15 mouse cellular contexts compared by ENCODE assay signal in genomic region chr14:67550462-67551185, GRCm38 (mm10).
A peak's percentile ranks its signal among the peaks of the same experiment; 100 is the strongest.
DNase-seq lines count a peak whose midpoint lies in the region; ATAC-seq lines count a peak whose summit lies in the region.
"Had no signal": no experiment of that assay in that cellular context is flagged by ENCODE, and none has a peak within 500 bp of the region (broad histone marks: within the 10 kb centered on the region; RNA-seq: fewer than 3 reads in every experiment).

No protein-coding gene starts in this region.

- H3K9me3 ChIP-seq in forebrain, embryonic 12.5 days: no peaks in the 10 kb centered on the region
- peaks cover 11% of the 10 kb centered on the region for H3K9me3 ChIP-seq in forebrain, embryonic 10.5 days
- 0 out of 2 replicates have a peak, but pooled peaks cover 2% of the 10 kb centered on the region for H3K9me3 ChIP-seq in forebrain, embryonic 16.5 days (ENCODE audit: control insufficient read depth, low read length)
- peaks cover 12% of the 10 kb centered on the region; the same call in 1 of the 2 replicates for H3K9me3 ChIP-seq in midbrain, embryonic 10.5 days (replicated peaks)
- no peaks in the 10 kb centered on the region for H3K9me3 ChIP-seq in neural tube, embryonic 15.5 days (replicated peaks)
- H3K9me3 ChIP-seq: embryonic facial prominence, embryonic 15.5 days; limb, embryonic 15.5 days had no signal

- intact Hi-C loops in left cerebral cortex, postnatal 36 days (cut with DNase I): no loop called here

- no peak for DNase-seq in forebrain, embryonic 10.5 days (ENCODE audit: extremely low spot score, low spot score)
- DNase-seq in midbrain, embryonic 10.5 days (ENCODE audit: low spot score): no peak
- no peak for DNase-seq in cerebellum, postnatal 25 days
- DNase-seq in lung, postnatal 25 days (ENCODE audit: low spot score): no peak
- no peak for DNase-seq in left cerebral cortex, postnatal 36 days (ENCODE audit: low spot score in 2 of 2)
- DNase-seq: cerebellum, adult 2 months; heart, adult 11 months; kidney, adult 18-20 months; lung, adult 2 months had no signal

- H3K9ac ChIP-seq in forebrain, embryonic 12.5 days: no peak overlapping the region
- no peak overlapping the region for H3K9ac ChIP-seq in forebrain, embryonic 16.5 days (replicated peaks; ENCODE audit: low read depth, low read length)
- H3K9ac ChIP-seq in neural tube, embryonic 15.5 days (replicated peaks): no peak overlapping the region
- H3K9ac ChIP-seq: embryonic facial prominence, embryonic 15.5 days; limb, embryonic 15.5 days had no signal

- peak overlapping the region; percentile 42; the same call in 1 of the 2 replicates for H3K27ac ChIP-seq in forebrain, embryonic 12.5 days
- H3K27ac ChIP-seq in forebrain, embryonic 10.5 days: no peak overlapping the region
- no peak overlapping the region for H3K27ac ChIP-seq in forebrain, embryonic 16.5 days (ENCODE audit: low read length)
- H3K27ac ChIP-seq in midbrain, embryonic 10.5 days (replicated peaks): peak overlapping the region; percentile 0; the same call in 1 of the 2 replicates
- peak overlapping the region; percentile 56 for H3K27ac ChIP-seq in neural tube, embryonic 15.5 days (replicated peaks)
- H3K27ac ChIP-seq: embryonic facial prominence, embryonic 15.5 days; limb, embryonic 15.5 days had no signal

- no peak overlapping the region for H3K4me3 ChIP-seq in forebrain, embryonic 12.5 days (replicated peaks)
- no peak overlapping the region for H3K4me3 ChIP-seq in forebrain, embryonic 10.5 days
- no peak overlapping the region for H3K4me3 ChIP-seq in forebrain, embryonic 16.5 days (replicated peaks; ENCODE audit: low read length)
- H3K4me3 ChIP-seq in midbrain, embryonic 10.5 days: no peak overlapping the region
- H3K4me3 ChIP-seq in neural tube, embryonic 15.5 days (replicated peaks): no peak overlapping the region
- H3K4me3 ChIP-seq: embryonic facial prominence, embryonic 15.5 days; limb, embryonic 15.5 days had no signal

- ATAC-seq in forebrain, embryonic 12.5 days (ENCODE audit: low FRiP score): peak; percentile 75; the same call in 1 of the 2 replicates
- ATAC-seq in forebrain, embryonic 16.5 days: peak; percentile 67; the same call in 1 of the 2 replicates
- peak; percentile 48; the same call in 1 of the 2 replicates for ATAC-seq in neural tube, embryonic 15.5 days (ENCODE audit: low FRiP score)
- ATAC-seq: CD4-positive, CD25-positive, alpha-beta regulatory T cell, adult 4 months had no signal

- no peaks in the 10 kb centered on the region for H3K36me3 ChIP-seq in forebrain, embryonic 12.5 days (replicated peaks)
- no peaks in the 10 kb centered on the region for H3K36me3 ChIP-seq in forebrain, embryonic 10.5 days (replicated peaks)
- H3K36me3 ChIP-seq in forebrain, embryonic 16.5 days (ENCODE audit: control insufficient read depth, insufficient read depth): no peaks in the 10 kb centered on the region
- H3K36me3 ChIP-seq in midbrain, embryonic 10.5 days: no peaks in the 10 kb centered on the region
- no peaks in the 10 kb centered on the region for H3K36me3 ChIP-seq in neural tube, embryonic 15.5 days
- H3K36me3 ChIP-seq: embryonic facial prominence, embryonic 15.5 days; limb, embryonic 15.5 days had no signal

- H3K4me1 ChIP-seq in forebrain, embryonic 12.5 days: peaks cover 12% of the 10 kb centered on the region
- peaks cover 10% of the 10 kb centered on the region for H3K4me1 ChIP-seq in forebrain, embryonic 10.5 days
- H3K4me1 ChIP-seq in forebrain, embryonic 16.5 days (replicated peaks; ENCODE audit: control insufficient read depth, insufficient read depth, low read length): peaks cover 7% of the 10 kb centered on the region
- H3K4me1 ChIP-seq in midbrain, embryonic 10.5 days: peaks cover 9% of the 10 kb centered on the region
- peaks cover 17% of the 10 kb centered on the region for H3K4me1 ChIP-seq in neural tube, embryonic 15.5 days
- H3K4me1 ChIP-seq: embryonic facial prominence, embryonic 15.5 days; limb, embryonic 15.5 days had no signal

- H3K4me2 ChIP-seq in forebrain, embryonic 12.5 days: no peak overlapping the region
- H3K4me2 ChIP-seq in forebrain, embryonic 16.5 days (ENCODE audit: low read length): no peak overlapping the region
- no peak overlapping the region for H3K4me2 ChIP-seq in neural tube, embryonic 15.5 days
- H3K4me2 ChIP-seq: embryonic facial prominence, embryonic 15.5 days; limb, embryonic 15.5 days had no signal

- WGBS in forebrain, embryonic 12.5 days: 52% methylated on average over 6 of the region's 6 CpGs
- WGBS in forebrain, embryonic 10.5 days: 67% methylated on average over 6 of the region's 6 CpGs
- 53% methylated on average over 6 of the region's 6 CpGs for WGBS in forebrain, embryonic 16.5 days
- WGBS in midbrain, embryonic 10.5 days: 72% methylated on average over 6 of the region's 6 CpGs
- whole genome bisulfite sequencing in neural tube, embryonic 15.5 days: 36% methylated on average over 6 of the region's 6 CpGs

- H3K27me3 ChIP-seq in forebrain, embryonic 12.5 days: peaks cover 33% of the 10 kb centered on the region
- H3K27me3 ChIP-seq in forebrain, embryonic 10.5 days (ENCODE audit: poor library complexity, severe bottlenecking): peaks cover 37% of the 10 kb centered on the region
- peaks cover 11% of the 10 kb centered on the region for H3K27me3 ChIP-seq in forebrain, embryonic 16.5 days (replicated peaks; ENCODE audit: control insufficient read depth, insufficient read depth, low read length)
- H3K27me3 ChIP-seq in midbrain, embryonic 10.5 days (ENCODE audit: low read depth, poor library complexity, severe bottlenecking): no peaks in the 10 kb centered on the region
- no peaks in the 10 kb centered on the region for H3K27me3 ChIP-seq in neural tube, embryonic 15.5 days (replicated peaks)
- H3K27me3 ChIP-seq: embryonic facial prominence, embryonic 15.5 days; limb, embryonic 15.5 days had no signal

Comparison
In these comparisons a context has a peak if more than half of its experiments do, and no peak if none do; other contexts are left out.
1. H3K27ac ChIP-seq: peak in forebrain, embryonic 12.5 days (single experiment), midbrain, embryonic 10.5 days (single experiment) and neural tube, embryonic 15.5 days (single experiment); none in forebrain, embryonic 10.5 days (single experiment) and forebrain, embryonic 16.5 days (single experiment).
2. Peak in every context shown above with its lines, with median percentiles within 50 percentile points of each other: ATAC-seq.